Mouse (Mus musculus) 416B (cell line): ENCODE results near the gene Tlcd1.
"Not testable (repeated sequence)": the region's sequence is repeated elsewhere in the genome, so short reads cannot be mapped to it uniquely, and the experiment has no call there.

Experiments used
- DNase-seq: peaks from one replicate; pipeline ENCODE4 v3.0.0; 2011; ENCODE audit warnings: low read depth

The Tlcd1 gene

DNA sequence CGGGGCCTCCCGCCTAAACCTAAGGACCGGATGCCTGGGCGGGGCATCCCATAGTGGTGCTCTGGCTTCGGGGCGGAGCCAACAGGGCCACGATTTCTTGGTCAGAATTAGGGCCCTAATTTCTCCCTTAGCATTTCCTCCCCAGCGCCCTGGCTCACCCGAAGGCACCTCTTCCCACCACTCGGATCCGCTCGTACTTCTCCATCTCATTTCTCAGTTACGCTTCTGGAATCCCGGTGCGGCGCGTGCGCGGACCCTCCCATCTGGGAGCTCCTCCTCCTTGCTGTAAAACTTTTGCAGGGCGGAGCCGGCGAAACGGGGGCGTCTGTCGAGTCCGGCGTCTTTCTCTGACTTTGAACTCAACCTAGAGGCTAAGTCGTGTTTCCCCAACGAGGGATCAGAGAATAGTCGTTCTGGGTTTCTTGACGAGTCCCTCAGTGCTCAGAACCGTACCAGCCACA, at the start of gene Tlcd1, which contains the start of gene Nek8:
TSS of gene Tlcd1 (plus strand) at position 310 of the 461 bp plus-strand sequence.
TSS of gene Nek8 (minus strand) at position 274 of the 461 bp plus-strand sequence.
- DNase-seq = peak; percentile 95

DNA sequence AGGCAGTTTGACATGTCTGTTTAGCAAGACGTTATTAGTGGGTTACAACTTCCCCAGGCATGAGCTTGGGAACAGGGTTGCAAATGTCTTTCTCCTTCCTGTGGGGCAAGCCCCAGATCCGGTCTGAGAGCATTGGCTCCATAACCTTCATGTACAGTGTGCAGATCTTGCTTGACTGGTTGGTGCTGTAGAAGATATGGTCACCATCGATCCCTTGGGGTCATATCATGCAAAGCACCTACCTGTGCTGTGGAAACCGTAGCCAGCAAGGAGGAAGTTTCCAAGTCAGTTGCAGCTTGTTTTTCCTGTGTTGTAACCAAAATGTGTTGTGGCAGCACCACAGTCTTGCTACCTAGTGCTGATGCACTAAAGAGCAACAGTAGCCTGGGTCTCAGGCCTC, 49.8 kb upstream of the Tlcd1 start:
- peak; percentile 81 for DNase-seq

DNA sequence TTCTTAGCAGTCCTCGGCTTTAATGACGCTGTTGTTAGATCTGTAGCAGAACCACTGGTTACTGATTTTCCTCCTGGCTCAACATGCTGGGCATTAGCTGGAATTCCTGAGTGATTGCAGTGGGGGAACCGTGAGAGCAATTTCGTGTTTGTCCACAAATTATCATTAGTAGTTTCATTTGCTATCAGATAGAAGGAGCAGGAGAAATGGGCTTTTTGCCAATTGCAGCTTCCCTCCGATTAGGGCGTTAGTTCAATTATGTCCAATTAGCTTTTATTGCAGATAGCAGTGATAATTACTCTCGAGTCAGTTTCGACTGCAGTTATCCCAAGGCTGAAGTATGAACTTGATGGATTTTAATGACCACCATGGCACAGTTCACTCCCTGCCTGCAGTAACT, 47.1 kb upstream of the Tlcd1 start:
- no peak for DNase-seq

DNA sequence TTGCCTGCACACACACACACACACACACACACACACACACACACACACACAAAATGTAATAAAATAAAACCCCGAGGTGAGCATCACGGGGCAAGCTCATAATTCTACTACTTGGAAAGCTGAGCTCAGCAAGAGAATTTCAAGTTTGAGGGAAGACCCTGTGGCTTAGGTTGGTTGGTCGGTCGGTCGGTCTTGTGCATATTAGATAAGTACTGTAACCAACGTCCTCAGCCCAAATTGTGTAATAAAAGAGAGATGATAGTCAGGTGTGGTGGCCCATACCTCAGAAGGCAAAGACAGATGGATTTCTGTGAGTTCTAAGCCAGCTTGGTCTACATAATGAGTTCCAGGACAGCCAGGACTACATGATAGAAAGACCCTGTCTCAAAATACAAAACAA, 42.6 kb upstream of the Tlcd1 start:
- no peak for DNase-seq

DNA sequence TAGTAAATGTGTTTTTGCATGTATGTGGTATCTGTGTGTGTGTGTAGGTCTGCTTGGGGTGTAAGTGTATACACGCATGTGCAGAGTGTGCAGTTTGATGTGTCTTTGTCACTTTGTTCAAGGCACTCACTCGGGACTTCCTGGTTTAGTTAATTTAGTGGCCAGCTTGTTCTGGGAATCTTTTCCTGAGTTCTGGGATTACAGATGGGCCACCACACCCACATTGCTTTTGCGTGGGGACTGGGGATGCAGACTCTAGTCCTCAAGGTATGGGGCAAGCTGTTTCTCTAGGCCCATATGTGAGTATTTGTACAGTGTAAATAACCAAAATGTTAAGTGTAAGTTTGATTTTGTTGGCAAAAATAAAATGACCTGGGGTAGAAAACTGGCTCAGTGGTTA, 42.2 kb upstream of the Tlcd1 start:
- DNase-seq = no peak

DNA sequence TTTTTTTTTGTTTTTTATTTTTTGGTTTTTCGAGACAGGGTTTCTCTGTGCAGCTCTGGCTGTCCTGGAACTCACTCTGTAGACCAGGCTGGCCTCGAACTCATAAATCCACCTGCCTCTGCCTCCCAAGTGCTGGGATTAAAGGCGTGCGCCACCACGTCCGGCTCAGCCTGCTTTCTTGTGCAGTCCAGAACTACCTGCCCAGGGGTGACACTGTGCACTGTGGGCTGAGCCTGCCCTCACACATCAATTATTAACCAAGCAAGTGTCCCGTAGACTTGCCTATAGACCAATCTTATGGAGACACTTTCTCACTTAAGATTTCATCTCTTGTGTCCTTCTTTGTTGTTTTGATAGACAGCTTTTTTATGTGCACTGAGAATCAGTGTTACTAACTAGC, 41.2 kb upstream of the Tlcd1 start:
- not testable (repeated sequence) for DNase-seq

DNA sequence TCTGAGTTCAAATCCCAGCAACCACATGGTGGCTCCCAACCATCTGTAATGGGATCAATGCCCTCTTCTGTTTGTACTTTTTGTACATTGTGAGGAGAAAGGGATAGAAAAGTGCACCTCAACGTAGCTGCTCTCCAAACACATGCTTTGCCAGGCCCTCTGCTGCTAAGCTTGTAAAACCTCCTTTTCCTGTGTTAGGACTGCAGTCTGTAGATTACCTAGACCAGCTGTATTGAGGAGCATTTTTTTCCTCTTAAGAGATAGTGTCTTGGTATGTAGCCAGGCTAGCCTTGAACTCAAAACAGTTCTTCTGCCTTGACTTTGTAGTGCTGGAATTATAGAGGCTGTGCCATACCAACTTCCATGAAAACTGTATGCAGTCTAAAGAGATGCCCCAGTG, 40.4 kb upstream of the Tlcd1 start:
- no peak for DNase-seq

DNA sequence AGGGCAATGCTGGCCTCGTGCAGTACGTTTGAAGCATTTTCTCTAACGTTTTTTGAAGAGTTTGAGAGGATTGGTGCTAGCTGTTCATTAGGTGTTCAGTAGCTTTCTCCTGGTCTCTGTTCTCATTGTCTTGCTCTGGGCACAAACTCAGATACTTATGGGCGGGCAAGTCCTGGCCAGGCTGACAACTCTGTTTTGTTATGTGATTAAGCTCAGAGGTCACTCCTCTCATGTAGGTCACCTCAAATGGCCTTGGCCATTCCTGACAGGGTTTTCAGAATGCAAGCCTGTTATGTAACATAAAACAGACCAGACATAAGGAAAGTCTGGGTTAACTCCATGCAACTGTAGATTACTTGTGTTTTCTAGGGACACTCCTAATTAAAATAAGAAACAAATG, 38.9 kb upstream of the Tlcd1 start:
- no peak for DNase-seq

DNA sequence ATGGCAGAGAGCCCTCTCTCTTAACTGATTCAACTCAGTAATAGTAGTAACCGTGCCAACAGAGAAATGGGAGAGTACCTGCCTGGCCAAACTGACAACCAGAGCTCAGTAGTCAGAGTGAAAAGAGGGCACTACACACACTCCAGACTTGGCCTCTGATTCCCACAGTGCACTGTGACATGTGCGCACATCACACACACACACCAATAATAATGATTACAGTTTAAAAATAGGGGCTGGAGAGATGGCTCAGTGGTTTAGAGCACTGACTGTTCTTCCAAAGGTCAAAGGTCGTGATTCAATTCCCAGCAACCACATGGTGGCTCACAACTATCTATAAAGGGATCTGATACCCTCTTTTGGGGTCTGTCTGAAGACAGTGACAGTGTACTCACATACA, 38.5 kb upstream of the Tlcd1 start:
- no peak for DNase-seq

DNA sequence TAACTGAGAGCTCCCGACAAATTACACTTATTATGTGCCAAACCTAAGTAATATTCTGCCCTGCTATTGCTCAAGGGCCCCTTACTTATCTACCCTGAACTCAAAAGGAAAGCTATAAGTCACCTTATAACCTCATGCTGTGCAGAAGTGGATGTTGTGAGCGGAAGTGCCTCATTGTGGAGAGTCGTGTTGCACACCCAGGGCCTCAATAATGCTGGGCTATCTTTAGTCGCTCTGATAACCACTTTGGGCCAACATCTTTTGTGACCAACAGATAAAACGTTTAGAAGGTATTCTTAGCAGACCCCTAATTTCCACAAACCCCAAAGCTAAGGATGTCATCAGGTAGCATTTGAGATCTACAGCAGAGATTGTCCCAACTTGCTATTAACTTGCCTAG, 35.8 kb upstream of the Tlcd1 start:
- peak; percentile 39 for DNase-seq

DNA sequence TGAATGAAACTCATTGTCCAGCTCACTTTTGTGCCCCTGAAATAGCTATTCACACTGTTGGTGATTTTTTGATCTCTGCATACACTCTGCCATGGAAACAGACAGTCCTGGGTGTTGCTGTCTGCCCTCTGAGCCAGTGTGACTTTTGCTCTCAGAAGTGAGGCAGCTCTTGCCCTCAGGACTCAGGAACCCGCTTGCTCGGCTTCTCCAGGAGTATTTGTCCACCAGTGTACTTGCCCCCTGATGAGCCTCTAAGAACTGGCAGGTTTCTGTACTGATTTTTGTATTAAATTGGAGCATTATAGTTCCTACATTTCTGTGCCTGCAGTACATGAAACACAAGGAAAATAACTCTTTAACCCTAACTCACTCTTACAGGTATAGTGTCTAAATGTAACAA, 33.0 kb upstream of the Tlcd1 start:
- no peak for DNase-seq

DNA sequence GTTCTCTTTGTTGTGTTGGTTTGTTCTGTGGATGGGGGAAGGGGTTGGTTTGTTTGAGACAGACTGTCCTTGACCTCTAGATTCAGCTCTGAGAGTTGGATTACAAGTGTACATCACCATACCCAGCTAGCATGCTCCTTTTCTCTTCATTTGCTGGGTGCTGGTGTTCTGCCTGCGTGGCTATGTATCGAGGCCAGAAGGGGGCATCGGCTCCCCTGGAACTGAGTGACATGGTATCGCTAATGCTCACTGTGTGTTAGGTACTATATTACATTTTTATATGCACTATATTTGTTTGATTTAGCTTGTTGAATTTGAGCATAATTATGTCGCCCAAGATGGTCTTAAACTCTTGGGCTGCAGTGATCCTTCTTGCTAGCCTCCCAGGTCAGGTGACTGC, 30.3 kb upstream of the Tlcd1 start:
- DNase-seq = no peak

DNA sequence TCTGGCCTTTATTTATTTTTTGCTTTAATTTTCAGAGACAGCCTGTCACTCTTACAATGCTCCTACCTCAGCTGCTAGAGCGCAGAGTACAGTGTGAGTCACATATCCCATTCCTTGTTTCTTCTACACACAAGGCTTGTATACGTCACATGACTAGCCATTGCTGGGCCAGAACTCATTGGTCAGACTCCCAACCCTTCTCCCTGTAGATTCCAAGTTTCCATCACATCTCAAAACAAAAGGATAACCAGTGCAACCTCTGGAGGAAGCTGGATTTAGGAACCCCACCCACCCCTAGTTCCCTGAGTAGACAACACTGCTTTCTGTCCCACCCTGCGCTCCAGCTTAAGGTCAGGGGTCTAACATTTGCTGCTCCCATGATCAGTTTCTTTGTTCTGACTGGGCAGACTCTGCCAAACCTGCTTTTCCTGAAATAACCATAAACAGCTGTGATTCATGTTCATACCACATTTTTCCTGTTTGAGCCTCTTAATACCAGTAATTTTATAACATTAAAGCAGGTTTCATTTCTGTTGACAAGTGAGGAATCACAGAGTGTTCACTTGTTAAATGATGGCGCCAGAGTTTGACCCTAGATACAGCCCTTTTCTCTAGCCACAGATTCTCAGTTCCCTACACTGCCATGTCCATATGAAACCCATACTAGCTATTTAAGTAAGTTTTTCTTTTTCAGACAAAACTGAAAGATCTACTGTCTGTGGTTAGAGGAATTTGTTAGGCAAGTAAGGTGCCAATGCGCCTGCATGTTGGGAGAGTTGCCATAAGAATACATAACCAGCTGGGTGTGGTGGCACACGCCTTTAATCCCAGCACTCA, 29.6 kb upstream of the Tlcd1 start:
- DNase-seq = no peak

DNA sequence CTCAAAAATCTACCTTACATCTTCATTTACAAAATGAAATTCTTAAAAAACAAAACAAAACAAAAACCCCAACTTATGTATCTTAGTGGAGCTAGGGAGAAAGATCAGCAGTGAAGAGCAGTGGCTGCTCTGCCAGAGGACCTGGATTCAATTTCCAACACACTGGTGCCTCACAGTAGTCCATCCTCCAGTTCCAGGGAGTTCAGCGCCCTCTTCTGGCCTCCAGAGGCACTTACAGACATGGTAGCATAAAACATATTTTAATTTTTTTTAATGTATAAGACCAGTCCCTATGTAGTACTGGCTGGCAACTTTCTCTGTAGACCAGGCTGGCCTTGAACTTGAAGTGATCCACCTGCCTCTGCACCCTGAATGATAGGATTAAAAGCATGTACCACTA, 25.4 kb upstream of the Tlcd1 start:
- DNase-seq = peak; percentile 82

DNA sequence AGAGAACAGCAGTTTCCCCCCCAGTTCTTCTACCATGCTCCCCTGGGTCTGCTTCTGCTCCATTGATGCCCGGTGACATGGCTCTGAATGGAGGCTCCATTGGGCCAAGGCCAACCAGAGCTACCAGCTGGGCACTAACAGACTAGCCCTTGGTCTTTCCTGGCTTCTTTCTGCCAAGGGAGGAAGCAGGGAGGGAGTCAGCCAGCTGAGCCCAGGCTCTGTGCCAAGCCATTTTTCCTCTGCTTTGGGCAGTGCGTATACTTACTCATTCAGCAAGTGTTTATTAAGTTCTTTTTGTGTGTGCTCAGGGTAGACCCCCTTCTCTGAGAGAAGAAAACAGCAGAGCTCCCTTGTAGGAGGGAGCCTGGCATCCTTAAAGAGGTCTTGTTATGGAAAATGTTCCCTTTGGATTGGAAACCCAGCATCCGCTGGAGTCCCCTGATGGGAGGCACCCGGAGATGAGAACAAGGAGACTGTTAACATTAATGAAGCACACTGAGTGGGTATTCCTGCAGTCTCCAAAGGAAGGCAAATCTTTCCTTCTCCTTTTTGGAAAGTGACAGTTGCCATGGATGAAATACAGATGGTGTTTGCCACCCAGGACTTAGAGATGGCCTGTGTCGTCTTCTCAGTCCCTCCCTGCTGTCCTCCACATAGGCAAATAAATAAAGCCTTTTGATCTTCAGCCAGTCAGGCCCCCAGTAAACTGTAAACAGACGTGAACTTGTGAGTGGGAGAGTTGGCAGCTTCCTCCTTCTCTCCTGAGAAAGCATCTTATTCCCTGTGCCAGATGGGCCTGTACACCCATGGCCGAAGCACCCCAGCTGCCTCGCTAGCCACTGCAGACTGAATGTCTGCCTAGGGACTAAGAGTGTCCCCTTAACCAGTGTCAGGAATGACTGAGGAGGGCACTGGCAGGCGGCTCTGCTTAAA, 23.9 kb upstream of the Tlcd1 start:
- no peak for DNase-seq

DNA sequence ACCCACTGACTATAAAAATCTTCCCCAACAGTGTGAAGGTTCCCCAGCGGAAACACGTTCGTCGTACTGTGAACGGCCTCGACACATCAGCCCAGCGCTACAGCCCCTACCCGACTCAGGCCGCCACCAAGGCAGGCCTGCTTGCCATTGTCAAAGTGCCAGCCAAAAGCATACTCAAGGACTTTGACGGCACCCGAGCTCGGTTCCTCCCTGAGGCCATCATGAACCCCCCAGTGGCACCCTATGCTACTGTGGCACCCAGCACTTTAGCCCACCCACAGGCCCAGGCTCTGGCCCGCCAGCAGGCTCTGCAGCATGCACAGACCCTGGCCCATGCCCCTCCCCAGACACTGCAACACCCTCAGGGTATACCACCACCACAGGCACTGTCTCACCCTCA, 22.7 kb upstream of the Tlcd1 start:
- DNase-seq = no peak

DNA sequence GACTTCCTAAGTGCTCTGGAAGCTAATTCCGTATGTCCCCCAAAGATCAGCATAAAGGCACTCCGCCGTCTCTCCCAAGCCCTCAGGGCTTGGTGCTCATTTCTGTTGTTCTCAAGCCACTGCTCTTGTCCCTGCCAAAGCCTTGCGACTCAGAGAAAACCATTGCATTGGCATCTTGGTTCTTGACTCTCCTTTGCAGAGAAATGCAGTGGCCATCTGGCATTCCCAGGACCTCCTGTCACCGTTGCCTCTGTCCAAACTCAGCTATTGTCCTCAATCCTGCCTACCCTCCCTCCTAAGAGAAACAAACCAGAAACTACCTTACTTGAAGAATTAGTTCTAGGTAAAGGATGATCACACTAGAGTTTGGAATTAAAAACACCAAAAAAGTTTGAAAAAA, 20.8 kb upstream of the Tlcd1 start:
- DNase-seq = no peak

DNA sequence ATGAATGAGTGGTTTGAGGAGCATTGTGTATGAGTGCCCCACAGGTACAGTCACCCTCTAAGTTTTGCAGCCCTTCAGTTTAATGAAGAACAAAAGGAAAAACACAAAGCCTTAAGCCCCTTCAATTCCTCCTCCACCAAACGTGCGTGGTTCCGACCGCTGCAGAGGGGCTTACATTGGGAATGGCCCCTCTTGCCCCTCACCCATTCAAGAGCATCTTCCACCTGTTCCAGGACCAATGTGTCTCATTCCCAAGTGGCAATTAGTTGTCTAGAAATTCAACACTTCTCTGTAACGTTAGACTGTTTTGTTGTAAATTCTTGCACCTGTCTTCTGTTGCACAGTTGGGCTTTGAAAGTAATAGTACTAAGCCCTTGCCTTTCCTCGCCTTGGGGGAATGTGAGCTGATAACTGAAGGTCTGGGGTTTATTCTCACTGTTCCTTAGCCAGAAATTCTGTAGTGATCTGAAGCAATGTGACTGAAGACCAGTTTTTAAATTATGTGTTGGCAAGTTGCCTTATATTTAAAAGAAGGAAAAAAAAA, 20.3 kb upstream of the Tlcd1 start:
- DNase-seq = no peak

DNA sequence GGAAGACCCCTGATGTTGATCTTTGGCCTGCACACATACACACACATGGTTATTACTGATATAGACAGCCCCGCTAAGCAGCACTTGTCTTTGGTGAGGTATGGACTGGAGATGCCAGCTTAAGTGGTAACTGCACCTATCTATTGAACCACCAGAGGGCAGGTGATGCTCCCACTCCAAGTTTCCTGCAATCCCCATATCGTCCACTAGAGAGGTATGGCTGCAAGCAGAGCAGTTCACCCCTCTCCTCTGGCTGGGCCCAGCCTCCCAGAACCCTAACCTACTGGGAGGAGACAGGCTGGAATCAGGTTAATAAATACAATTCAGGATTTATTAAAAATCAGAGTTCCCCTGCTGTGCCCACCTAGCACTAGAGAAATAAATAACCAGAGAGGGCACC, 17.4 kb upstream of the Tlcd1 start:
- peak; percentile 92 for DNase-seq

DNA sequence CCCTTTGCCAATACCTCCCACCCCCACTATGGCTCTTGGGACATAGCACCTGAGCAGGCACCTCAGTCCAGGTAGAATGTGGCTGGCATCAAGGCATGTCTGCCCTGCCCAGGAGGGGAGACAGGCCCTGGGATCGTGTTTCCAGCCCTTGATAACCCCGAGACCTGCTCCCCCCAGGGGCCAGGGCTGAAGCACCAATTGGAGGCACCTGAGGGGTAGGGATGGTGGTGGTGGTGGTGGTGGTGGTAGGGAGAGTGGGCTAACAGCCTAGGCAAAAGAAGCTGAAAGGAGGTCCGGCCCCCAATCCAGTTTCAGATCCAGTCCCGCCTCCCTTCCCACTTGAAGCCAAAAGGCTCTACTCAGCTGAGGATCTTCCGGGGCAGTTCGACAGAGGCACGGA, 17.0 kb upstream of the Tlcd1 start:
- no peak for DNase-seq

DNA sequence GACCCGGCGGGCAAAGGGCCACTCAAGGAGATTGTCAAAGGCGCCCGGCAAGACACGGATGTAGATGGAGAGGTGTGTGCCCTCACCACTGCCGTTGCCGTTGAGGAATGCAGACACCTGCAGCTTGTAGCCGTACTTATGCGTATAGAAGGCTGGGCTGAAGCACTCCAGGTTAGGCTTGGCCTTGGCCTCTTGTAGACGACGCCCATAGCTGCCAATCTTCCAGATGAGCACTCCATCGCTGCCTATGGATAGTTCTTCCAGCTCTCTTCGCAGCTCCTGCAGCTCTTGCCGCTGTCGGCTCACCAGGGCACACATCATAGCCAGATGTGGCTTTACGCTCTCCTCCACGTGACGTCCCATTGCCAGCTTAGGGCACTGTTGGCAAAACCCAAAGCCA, 16.3 kb upstream of the Tlcd1 start:
- no peak for DNase-seq

DNA sequence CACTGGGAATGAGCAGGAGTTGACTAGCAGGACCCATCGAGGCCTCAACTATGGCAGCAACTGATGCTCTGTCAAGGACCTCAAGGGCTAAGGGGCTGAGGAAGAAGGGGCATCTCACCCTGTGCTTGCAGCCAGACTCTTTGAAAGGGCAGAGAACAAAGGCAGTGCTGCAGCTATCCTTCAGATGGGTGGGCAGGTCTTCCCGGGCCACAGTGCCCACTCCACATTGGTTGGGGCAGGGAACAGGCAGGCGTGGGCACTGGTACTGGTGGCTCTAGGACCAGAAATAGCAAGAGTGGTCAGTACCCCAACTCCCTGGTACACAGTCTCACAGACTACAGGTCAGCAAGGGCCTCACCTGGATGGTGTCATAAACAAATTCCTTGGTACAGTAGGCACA, 15.8 kb upstream of the Tlcd1 start:
- no peak for DNase-seq

DNA sequence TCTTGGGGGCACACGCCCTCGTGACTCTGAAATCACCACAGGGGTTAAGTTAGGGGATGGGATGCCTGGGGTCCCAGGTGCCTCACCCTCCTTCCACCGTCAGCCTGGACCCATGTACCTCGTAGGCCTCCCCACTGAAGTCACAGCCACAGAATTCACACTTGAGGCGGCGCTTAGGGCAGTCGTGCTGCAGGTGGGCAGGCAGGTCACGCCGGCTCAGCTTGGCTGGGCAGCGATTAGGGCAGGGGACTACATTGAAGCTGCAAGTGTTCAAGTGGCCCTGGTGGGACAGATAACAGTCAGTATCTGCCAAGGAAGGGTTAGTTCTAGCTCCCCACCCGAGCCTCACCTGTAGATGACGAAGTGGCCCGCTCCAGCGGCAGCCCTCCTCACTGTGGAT, 15.3 kb upstream of the Tlcd1 start:
- DNase-seq = no peak
